Mouse (Mus musculus) lung, postnatal 0 days (tissue): Measurements from ENCODE around the gene Naip6.
"Not testable (repeated sequence)": the region's sequence is repeated elsewhere in the genome, so short reads cannot be mapped to it uniquely, and the experiment has no call there.

Source experiments
- CTCF ChIP-seq: IDR thresholded peaks from 2 replicates; pipeline ENCODE4 v1.5.1; 2016; ENCODE audit warnings: antibody characterized with exemption, mild to moderate bottlenecking
- EP300 ChIP-seq: IDR thresholded peaks from 2 replicates; pipeline ENCODE4 v1.6.1; 2016; ENCODE audit warnings: antibody characterized with exemption, mild to moderate bottlenecking, control low read depth

GRCm38 (mm10) chr13:100271474-100272132 is 45.9 kb downstream of the Naip6 start:
- not testable (repeated sequence) for TF ChIP-seq CTCF, EP300
